Mouse (Mus musculus): ENCODE measurements around the gene Fam118b.

Gene Fam118b

GRCm38 (mm10) chr9:35263431-35263830 lies 4.2 kb downstream of the Fam118b start:
- no peak for DNase-seq (ENCODE audit: low spot score)

DNA sequence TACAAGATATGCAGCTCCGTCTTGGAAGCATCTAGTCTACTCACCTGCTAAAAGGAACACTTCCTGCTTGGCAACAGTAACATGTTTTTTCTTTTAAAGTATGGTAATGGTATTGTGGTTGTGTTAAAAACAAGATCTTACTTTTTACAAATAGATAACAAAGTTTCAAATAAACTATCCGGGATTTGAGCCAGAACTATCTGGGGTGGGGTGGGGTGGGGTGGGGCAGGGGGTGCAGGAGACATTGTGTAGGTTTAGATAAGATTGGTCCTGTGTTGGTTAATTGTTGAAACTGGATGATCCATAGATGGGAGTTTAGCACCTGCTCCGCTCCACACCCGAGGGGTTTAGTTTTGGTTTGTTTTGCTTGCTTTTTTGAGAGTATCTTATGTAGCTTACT lies 5.2 kb downstream of the Fam118b start:
- no peak for DNase-seq (ENCODE audit: low spot score)

DNA sequence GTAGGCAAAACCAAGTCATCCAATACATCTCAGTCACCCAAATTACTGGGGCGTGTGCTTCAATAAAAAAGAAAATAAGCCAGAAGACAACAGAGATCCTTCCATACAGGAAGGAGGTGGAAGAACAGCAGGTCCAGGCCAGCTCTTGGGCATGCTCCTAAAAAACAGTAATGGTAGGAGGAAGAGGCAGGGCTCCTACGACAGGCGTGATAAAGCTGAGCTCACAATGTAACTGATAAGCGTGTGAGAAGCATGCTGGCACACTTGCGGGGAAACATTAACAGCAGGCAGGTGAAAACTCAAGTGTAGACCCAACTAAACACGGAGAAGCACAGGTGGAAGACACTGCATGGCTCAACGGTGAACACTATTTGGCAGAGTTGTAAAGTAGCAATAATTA lies 10.2 kb downstream of the Fam118b start:
- no peak for DNase-seq (ENCODE audit: low spot score)

GRCm38 (mm10) chr9:35249476-35249875 lies 18.1 kb downstream of the Fam118b start:
- DNase-seq (ENCODE audit: low spot score): no peak

GRCm38 (mm10) chr9:35247405-35247804 lies 20.2 kb downstream of the Fam118b start:
- no peak for DNase-seq (ENCODE audit: low spot score)

DNA sequence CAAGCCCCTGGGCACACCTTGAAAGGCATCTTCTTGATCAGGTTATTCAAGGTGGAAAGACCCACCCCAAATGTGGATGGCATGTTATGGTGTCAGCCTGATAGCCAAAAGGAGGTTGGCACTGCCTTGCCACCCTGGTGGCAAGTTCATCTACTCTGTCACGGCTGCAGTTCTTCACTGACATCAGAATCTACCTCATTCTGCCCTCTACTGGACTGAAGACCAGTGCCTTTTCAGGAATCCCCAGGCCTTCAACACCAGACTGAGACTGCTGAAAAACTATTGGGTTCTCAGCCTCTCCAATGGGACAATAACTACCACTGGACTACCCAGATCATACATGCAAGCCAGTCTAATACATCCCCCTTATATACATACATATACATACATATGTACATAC lies 27.9 kb downstream of the Fam118b start:
- no peak for DNase-seq (ENCODE audit: low spot score)

DNA sequence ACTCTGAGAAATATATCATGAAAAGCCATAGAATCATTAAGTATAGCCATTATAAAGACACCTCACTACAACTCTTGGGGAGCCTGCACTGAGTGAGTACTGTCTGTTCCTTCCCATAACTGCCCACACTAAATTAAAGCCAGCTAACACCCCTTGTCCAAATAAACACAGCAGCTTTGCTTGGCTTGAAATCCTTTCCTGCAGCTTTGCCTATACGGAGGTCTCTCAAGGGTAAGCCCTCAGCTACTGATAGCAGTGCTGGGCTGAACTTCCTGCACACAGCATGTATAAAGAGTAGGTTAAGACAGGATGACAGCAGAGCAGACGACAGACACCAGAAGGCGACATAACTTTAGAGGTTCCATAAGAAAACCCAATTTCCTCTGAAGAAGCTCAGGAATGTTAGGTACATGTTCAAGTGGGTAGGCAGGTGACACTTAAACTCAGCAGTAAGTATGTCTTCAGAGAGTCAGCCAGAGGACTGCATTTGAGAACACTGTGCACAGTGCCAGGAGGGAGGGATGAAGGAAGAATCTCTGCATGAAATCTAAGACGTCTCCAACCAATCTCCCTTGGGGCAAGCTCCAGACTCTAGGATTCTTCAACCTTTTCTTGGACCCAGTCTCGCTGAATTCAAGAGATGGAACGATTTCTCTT lies 28.6 kb downstream of the Fam118b start:
- DNase-seq (ENCODE audit: low spot score): no peak

- DNase-seq (ENCODE audit: low spot score): no peak
Measured at GRCm38 (mm10) chr9:35238371-35238770, 29.2 kb downstream of the Fam118b start.

DNA sequence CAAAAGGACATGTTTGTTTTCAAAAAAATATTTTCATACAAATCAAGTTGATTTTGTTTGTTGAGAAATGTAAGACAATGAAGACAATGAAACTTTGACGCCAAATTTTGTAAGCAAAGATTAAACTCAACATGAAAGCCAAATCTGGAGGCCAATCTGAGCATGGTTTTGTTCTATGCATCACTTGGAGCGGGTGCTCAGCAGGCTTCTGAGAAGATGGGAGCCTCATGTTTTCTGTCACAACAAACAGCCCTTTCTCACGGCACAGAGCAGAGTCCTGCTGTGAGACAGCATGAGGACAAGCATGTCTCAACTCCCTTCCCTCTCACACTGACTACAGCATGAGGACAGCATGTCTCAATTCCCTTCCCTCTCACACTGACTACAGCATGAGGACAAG lies 31.6 kb downstream of the Fam118b start:
- no peak for DNase-seq (ENCODE audit: low spot score)

- no peak for DNase-seq (ENCODE audit: low spot score)
Measured at GRCm38 (mm10) chr9:35228671-35229070, 38.9 kb downstream of the Fam118b start.

GRCm38 (mm10) chr9:35223466-35223865 lies 44.1 kb downstream of the Fam118b start:
- no peak for DNase-seq (ENCODE audit: low spot score)

GRCm38 (mm10) chr9:35217963-35218362 lies 49.6 kb downstream of the Fam118b start:
- no peak for DNase-seq (ENCODE audit: low spot score)

- no peak for DNase-seq (ENCODE audit: low spot score)
Measured at GRCm38 (mm10) chr9:35211573-35212511, 55.8 kb downstream of the Fam118b start.

DNA sequence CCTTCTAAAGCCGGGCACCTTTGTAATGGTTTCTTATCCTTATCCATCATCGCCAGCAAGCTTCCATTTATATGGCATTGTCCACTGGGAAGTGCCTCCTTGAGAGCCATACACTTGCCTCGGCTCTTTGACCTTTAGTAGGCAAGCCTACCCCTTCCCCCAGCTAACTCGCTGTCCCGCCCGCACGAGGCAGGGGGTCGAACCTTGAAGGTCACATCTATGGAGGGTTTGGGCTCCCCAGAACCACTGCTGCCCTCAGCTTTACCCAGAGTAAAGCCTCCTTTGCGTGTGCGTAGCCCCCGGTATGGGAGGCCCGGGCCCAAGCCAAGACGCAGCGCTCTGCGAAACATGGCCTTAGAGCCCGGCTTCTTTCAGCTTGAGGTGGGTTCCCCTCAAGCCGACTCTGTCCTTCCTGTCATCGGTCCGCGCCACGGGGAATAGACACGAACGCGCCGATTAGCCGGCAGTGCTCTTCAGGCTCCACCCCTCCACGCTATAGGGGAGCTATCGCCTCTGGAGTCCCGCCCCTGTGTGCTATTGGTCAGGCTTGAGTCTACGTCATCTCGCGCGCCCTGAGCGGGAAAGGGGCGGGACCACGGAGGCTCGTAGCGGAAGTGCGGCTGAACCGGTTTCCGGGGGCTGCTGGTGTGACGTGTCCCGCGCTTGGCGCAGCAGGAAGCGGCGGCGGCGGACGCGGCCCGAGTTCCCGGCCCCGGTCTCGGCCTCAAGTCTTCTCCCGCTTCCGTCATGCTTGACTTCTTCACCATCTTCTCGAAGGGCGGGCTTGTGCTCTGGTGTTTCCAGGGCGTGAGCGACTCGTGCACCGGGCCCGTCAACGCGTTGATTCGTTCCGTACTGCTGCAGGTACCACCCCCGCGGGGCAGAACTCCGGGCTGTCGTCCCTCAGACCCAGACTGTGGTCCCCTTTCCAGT lies 56.8 kb downstream of the Fam118b start, which contains the start of gene Foxred1:
Foxred1 (minus strand) TSS at position 514 of the 933 bp plus-strand sequence.
- peak; percentile 99 for DNase-seq (ENCODE audit: low spot score)

- no peak for DNase-seq (ENCODE audit: low spot score)
Measured at GRCm38 (mm10) chr9:35204421-35204820, 63.2 kb downstream of the Fam118b start.

- no peak for DNase-seq (ENCODE audit: low spot score)
Measured at GRCm38 (mm10) chr9:35203536-35203935, 64.1 kb downstream of the Fam118b start.

- no peak for DNase-seq (ENCODE audit: low spot score)
Measured at GRCm38 (mm10) chr9:35200529-35201060, 67.0 kb downstream of the Fam118b start.

DNA sequence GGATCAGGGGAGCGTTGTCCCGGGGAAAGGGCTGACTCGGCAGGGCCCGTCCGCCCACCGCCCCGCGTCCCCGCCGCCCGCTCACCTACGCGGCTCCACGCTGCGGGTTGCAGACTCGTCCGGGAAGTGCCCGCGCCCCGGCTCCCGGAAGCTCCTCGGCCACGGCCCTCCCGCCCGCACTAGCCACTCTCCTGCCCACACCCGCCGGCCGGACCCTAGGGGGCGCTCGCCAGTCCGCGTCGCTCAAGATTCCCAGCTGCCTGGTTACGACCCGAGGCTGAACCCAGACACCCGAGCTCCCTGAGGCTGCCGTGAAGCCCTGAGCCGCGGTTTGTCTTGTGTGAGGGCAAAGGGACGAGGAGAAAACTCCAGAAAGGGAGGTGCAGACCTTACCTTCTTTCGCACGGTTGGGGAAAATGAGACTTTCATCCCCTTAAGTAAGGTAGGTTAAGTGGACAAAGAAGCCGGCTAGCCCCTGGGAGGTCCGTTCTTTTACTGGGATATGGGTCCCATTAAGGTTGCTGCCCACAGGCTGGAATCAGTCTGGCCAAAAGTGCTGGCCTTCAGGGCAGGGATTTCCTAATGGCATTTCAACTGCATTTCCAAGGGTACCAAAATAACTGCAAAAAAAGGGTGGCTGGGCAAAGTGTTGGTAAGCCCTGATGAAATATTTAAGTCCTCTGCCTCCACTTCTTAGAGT lies 67.7 kb downstream of the Fam118b start, which contains the start of the genes Srpr and Tirap:
Srpr (plus strand) TSS at position 404 of the 700 bp plus-strand sequence.
Tirap (minus strand) TSS at position 520 of the 700 bp plus-strand sequence.
- DNase-seq (ENCODE audit: low spot score): peak; percentile 59

GRCm38 (mm10) chr9:35198945-35199771 lies 68.4 kb downstream of the Fam118b start:
- DNase-seq (ENCODE audit: low spot score): no peak

DNA sequence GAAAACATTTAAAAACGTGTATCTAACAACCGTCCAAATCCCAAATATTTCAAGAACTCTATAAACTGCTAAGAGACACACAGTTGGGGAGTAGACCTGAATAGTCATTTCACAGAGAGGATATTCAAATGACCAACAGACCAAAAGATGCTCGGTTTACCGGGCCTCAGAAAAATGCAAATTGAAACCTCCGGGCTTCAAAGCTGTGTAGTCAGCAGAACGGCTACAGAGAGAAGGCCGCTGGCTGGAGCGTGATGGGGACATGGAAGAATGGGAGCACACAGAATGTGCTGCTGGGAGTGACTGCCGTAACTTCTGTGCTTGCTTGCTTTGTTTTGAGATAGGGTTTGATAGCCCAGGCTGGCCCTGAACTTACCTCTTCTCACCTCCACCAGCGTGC lies 69.3 kb downstream of the Fam118b start:
- DNase-seq (ENCODE audit: low spot score): no peak
